Mouse (Mus musculus) forebrain, embryonic 10.5 days (tissue): ENCODE data around the gene Gab2. TPM values are rescaled to one million over a fixed set of nuclear protein-coding genes. Genes with fewer than 3 reads are reported as not detected.

ENCODE experiments used
- DNase-seq: peaks from one replicate; pipeline ENCODE4 v3.0.0-alpha.2; 2017; ENCODE audit warnings: low spot score; ENCODE audit errors: extremely low spot score
- H3K27ac ChIP-seq: fragments of 300-500 bp; sonication (generic); 2 replicates; pipeline ENCODE4 v1.5.1; 2016; ENCODE audit warnings: mild to moderate bottlenecking
- H3K27me3 ChIP-seq: fragments of 300-500 bp; sonication (generic); 2 replicates; pipeline ENCODE4 v1.6.1; 2016; ENCODE audit warnings: mild to moderate bottlenecking; ENCODE audit not compliant: poor library complexity, severe bottlenecking
- H3K36me3 ChIP-seq: fragments of 300-500 bp; sonication (generic); replicated peaks from 2 replicates; pipeline ENCODE4 v1.6.1; 2016; ENCODE audit warnings: mild to moderate bottlenecking, moderate library complexity
- H3K4me1 ChIP-seq: fragments of 300-500 bp; sonication (generic); 2 replicates; pipeline ENCODE4 v1.6.1; 2016
- H3K4me3 ChIP-seq: fragments of 300-500 bp; sonication (generic); 2 replicates; pipeline ENCODE4 v1.5.1; 2016; ENCODE audit warnings: mild to moderate bottlenecking, moderate library complexity
- H3K9me3 ChIP-seq: fragments of 300-500 bp; sonication (generic); 2 replicates; pipeline ENCODE4 v1.6.1; 2016; ENCODE audit warnings: mild to moderate bottlenecking, moderate library complexity
- WGBS: fragments of 180-500 bp; shearing (Covaris S2); methylation state at CpG from one replicate; pipeline ENCODE4 v1.1.7; 2016; 5-methylcytosine and 5-hydroxymethylcytosine counted together
- polyA plus RNA-seq: library from polyadenylated mRNA; unstranded; fragments of >200 nt; fragmentation: Nextera tagmentation; extraction: Ambion mirVana; gene quantifications from 2 replicates; pipeline ENCODE4 v1.2.1, GENCODE M21; 2016

Gab2 gene
- polyA plus RNA-seq, 1 experiment from 2014 or later: 5.2 TPM

DNA sequence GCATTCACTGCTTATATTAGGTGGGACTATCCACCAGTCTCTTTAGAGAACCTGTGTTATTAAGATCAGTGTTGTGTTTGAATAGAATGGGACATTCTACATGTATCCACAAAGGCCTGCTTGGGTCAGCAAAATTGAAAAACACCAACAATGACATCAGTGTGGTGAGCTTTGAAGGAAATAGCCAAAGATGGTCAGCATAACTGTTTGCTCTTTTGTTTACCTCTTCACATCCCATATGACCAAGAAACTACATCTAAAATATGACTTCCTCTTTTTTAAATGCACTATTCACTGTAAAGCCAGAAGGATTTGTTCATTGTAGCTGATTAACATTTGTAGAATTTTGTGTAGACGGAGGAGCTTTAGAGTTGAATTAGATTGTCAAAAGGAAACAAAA, 82.9 kb downstream of the Gab2 start:
- no peak overlapping the region for H3K4me3 ChIP-seq
- no peaks in the 10 kb centered on the region for H3K4me1 ChIP-seq
- no peaks in the 10 kb centered on the region for H3K36me3 ChIP-seq
- no peak for DNase-seq
- no peaks in the 10 kb centered on the region for H3K27me3 ChIP-seq
- no peaks in the 10 kb centered on the region for H3K9me3 ChIP-seq
- no peak overlapping the region for H3K27ac ChIP-seq
- WGBS: 81% methylated on average over 1 of the region's 1 CpGs

DNA sequence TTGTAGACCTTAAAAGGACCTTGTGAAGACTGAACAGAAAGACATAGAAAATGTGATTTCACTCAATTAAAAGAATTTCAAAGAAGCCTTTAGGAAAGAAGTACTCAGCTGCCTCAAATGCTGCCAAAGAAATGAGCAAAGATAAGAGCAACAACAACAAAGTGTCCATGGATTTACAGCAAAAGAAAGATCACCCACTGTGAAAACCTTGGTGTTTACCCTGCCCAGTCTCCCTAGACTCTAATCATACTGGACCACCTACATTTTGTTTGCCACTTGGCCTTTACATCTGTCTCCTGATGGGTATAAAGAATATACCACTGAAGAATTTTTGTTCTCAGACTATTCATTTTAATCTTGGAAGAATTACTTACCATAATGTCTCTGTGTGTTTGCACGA, 89.7 kb downstream of the Gab2 start:
- H3K36me3 ChIP-seq: no peaks in the 10 kb centered on the region
- H3K9me3 ChIP-seq: no peaks in the 10 kb centered on the region
- 91% methylated on average over 1 of the region's 1 CpGs for WGBS
- H3K27ac ChIP-seq: no peak overlapping the region
- DNase-seq: no peak
- H3K27me3 ChIP-seq: no peaks in the 10 kb centered on the region
- no peaks in the 10 kb centered on the region for H3K4me1 ChIP-seq
- no peak overlapping the region for H3K4me3 ChIP-seq

DNA sequence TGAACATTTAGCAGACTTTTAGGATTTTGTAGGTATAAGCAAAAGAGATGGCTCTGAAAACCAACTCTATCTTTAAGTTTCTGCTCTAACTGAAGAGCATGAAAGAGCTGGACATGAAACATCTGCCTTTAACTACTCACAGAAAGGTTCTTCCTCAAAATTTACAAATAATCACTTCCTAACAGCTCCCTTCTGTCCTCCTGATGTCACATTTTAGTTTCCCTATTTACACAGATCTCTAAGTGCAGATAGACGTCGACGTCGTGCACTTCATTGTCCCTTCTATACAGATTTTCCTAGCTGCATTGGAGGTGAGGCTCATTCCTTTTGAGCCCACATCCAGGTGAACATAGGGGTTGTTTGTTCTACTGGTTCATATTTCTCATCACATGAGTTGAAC, 90.3 kb downstream of the Gab2 start:
- no peaks in the 10 kb centered on the region for H3K36me3 ChIP-seq
- WGBS: 87% methylated on average over 4 of the region's 4 CpGs
- no peak for DNase-seq

DNA sequence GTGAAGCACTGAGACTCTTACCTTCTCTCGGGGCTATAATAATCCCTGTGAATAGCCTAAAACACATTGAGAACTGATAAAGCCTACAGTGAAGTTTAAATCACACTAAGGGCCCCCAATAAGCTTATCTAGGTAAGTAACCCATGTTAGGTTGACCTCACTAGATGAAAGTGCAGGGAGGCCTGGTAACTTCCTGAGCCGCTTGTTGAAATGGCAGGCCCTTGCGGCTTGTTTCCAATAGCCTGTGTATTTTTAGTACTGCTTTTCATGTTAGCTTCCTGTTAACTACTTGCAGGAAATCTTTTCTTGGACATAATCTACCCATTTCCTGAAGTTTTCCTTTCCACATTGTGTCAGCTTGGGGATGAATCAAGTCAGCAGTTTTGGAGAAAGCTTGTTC, 90.7 kb downstream of the Gab2 start:
- 84% methylated on average over 3 of the region's 3 CpGs for WGBS
- H3K36me3 ChIP-seq: no peaks in the 10 kb centered on the region
- no peaks in the 10 kb centered on the region for H3K9me3 ChIP-seq
- no peak for DNase-seq
- no peaks in the 10 kb centered on the region for H3K27me3 ChIP-seq
- H3K4me1 ChIP-seq: no peaks in the 10 kb centered on the region
- no peak overlapping the region for H3K4me3 ChIP-seq
- H3K27ac ChIP-seq: no peak overlapping the region

More for the DNA sequence above, 90.3 kb downstream of the Gab2 start:
- H3K9me3 ChIP-seq: no peaks in the 10 kb centered on the region
- H3K27me3 ChIP-seq: no peaks in the 10 kb centered on the region
- no peaks in the 10 kb centered on the region for H3K4me1 ChIP-seq
- no peak overlapping the region for H3K27ac ChIP-seq
- no peak overlapping the region for H3K4me3 ChIP-seq

DNA sequence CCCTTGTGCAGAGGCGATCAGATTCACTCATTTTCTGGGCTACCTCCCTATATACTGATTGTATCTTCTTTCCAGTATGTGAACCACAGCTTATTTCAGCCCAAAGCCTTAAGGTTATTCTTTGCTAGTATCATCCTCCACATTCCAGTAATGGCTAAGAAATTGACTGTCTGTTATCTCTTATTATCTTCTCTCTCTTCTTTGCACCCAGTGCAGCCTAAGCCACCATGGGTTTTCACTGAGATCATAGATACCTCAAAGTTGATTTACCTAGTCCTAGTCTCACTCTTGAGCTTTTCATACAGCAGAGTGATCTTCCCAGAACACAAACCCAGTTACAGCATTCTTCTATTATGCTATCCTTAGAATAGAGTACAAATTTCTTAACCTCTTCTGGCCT, 100.5 kb downstream of the Gab2 start:
- no peaks in the 10 kb centered on the region for H3K27me3 ChIP-seq
- DNase-seq: no peak
- no peak overlapping the region for H3K27ac ChIP-seq
- peaks cover 10% of the 10 kb centered on the region for H3K4me1 ChIP-seq
- H3K9me3 ChIP-seq: no peaks in the 10 kb centered on the region
- H3K4me3 ChIP-seq: no peak overlapping the region
- WGBS: 82% methylated on average over 1 of the region's 1 CpGs
- H3K36me3 ChIP-seq: no peaks in the 10 kb centered on the region

DNA sequence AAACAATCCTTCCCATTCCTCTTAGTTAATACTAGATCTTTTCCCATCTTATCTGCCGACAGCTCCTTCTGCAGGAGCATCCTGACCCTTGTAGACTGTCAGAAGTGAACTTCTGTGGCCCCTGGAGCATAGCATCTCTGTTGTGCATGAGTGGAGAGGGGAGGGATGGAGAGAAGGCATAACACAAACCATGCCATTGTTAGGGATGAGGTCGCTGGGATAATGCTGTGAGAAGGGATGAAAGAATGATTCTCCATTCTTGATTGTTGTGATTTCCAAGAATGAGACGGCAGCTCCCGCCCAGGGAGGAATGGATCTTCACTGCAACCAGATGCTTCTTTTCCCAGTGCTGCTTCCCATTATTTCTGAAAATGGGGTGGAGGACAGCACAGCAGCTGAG, 102.0 kb downstream of the Gab2 start:
- H3K4me1 ChIP-seq: peaks cover 10% of the 10 kb centered on the region
- H3K27me3 ChIP-seq: no peaks in the 10 kb centered on the region
- 48% methylated on average over 4 of the region's 4 CpGs for WGBS
- no peak overlapping the region for H3K27ac ChIP-seq
- no peaks in the 10 kb centered on the region for H3K36me3 ChIP-seq
- no peaks in the 10 kb centered on the region for H3K9me3 ChIP-seq
- H3K4me3 ChIP-seq: no peak overlapping the region
- DNase-seq: no peak

DNA sequence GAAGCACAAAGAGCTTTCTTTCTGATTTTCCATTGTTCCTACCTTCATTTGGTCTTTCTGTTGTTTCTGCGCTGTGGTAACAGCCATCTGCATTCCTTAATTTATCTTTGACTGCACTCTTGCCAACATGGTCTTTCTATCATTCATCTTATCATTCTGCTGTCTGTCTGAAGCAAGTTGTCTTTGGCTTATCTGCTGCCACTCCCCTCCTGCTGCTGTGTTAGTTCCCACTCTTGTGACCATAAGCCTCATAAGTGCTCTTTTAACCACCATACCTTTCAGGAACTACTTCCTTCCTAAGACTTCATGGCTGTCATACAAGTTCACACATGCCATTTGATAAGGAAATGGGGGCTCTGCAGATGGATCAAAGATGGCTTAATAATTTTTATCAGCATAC, 102.6 kb downstream of the Gab2 start:
- no peak for DNase-seq
- Histone ChIP-seq H3K27me3 (no peaks in the 10 kb centered on the region), H3K4me3 (no peak overlapping the region), H3K9me3 (no peaks in the 10 kb centered on the region), H3K36me3 (no peaks in the 10 kb centered on the region), H3K27ac (no peak overlapping the region), H3K4me1 (peaks cover 10% of the 10 kb centered on the region)
- 88% methylated on average over 1 of the region's 1 CpGs for WGBS

DNA sequence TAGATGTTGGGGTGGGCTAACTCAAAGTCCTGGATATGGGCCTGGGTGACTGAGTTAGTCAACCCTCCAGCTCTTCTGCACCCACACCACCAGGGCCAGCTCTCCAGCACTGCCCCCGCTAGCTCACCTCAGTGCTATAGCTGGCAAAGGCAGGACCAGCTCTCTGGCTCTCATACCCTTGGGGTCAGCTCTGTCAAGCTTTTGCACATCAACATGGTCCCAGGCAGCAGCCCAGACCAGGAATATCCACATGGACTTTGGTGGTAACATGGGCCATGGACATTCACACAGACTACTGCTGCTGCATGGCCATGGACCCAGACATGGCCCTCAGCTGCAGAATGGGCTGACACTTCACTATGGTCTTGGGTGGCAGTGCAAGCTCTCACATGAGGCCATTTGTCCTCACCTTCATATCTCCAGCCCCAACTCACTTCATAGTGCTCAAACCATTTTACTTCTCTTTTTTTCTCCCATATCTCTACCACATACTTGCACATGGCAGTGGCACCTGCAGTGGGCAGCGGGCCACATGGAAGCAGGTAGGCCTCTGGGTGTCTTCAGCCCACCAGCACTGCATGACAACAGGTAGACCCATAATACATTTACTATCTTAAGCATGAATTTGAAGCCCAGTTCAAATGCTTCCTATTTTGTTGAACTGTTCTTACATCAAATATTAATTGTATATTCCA, 106.1 kb downstream of the Gab2 start:
- H3K27me3 ChIP-seq: no peaks in the 10 kb centered on the region
- H3K9me3 ChIP-seq: no peaks in the 10 kb centered on the region
- WGBS: 89% methylated on average over 2 of the region's 2 CpGs
- peaks cover 10% of the 10 kb centered on the region for H3K4me1 ChIP-seq
- H3K4me3 ChIP-seq: no peak overlapping the region
- H3K27ac ChIP-seq: no peak overlapping the region
- H3K36me3 ChIP-seq: no peaks in the 10 kb centered on the region
- DNase-seq: no peak

DNA sequence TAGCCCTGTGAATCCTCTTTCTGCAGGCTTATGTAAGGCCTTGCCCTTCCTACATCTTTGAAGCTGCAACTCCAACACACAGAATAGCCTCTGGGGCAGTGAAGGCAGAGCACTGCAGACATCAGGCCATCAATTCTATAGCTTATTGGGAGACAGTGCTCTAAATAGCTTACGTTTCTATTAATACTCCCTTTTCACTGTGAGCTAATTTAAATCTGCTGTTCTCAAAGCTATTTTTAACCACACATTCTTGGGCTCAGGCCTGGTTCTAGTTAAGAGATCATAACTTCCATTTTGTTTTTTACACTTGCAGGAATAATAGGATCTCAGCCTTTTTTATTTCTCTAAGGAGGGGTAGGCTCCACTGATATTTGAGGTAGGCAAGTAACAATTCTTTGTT, 107.7 kb downstream of the Gab2 start:
- Histone ChIP-seq H3K27me3 (no peaks in the 10 kb centered on the region), H3K4me1 (peaks cover under 1% of the 10 kb centered on the region; the same call in 1 of the 2 replicates), H3K4me3 (no peak overlapping the region), H3K9me3 (no peaks in the 10 kb centered on the region), H3K27ac (no peak overlapping the region), H3K36me3 (no peaks in the 10 kb centered on the region)
- WGBS: 59% methylated on average over 1 of the region's 1 CpGs
- DNase-seq: no peak

DNA sequence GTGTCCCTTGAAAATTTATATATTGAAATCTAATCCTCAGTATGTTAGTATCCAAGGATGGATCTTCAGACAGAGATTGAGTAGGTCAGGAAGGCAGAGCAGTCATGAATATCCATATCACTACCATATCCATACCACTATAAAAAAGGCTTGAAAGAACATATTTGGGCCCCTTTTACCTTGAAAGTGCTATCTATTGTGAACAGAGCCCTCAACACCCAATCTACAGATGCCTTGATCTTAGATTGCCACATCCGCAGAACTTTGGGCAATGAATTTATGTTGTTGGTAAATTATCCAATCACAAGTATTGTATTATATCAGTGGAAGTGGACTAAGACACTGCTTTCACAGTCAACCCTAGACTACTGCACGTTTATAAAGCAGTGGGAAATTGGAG, 122.5 kb downstream of the Gab2 start:
- no peak overlapping the region for H3K4me3 ChIP-seq
- no peaks in the 10 kb centered on the region for H3K36me3 ChIP-seq
- no peaks in the 10 kb centered on the region for H3K27me3 ChIP-seq
- DNase-seq: no peak
- no peak overlapping the region for H3K27ac ChIP-seq
- 84% methylated on average over 2 of the region's 2 CpGs for WGBS
- H3K9me3 ChIP-seq: no peaks in the 10 kb centered on the region
- no peaks in the 10 kb centered on the region for H3K4me1 ChIP-seq

DNA sequence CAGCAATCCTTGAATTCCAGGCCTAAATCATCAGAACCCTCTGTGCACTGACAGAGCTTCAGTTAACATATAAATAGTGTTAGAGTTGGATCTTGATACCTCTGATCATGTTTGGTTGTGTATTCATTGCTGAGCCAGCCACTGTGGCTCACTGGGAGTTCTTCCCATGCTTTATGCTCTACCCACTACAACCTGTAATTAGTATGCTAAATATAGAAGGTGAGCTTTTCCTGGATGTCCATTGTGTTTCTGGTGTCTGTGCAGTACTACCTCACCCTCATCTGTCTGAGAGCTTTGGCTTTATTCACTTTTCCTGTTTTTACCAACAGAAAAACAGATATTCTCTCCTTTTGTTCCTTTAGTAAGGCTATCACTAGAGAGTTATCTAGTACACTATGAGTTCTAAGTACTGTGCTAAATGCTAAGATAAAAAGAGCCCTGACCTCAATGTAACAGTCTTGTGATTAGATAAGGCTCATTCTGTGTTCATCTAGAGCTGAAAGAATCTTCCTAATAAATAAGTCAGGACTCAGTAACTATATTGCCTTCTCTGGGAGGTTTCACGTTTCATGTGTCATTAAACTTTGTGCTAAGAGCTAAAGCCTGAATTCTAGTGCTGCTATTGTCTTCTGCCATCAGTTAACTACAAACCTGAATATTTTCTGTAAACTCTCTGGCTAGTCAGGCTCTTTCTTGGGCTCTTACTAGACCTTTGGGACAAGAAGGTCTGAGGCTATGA, 127.6 kb downstream of the Gab2 start:
- H3K4me3 ChIP-seq: no peak overlapping the region
- H3K36me3 ChIP-seq: no peaks in the 10 kb centered on the region
- 80% methylated on average over 1 of the region's 1 CpGs for WGBS
- no peak overlapping the region for H3K27ac ChIP-seq
- H3K27me3 ChIP-seq: no peaks in the 10 kb centered on the region
- H3K4me1 ChIP-seq: no peaks in the 10 kb centered on the region
- DNase-seq: no peak
- H3K9me3 ChIP-seq: no peaks in the 10 kb centered on the region

DNA sequence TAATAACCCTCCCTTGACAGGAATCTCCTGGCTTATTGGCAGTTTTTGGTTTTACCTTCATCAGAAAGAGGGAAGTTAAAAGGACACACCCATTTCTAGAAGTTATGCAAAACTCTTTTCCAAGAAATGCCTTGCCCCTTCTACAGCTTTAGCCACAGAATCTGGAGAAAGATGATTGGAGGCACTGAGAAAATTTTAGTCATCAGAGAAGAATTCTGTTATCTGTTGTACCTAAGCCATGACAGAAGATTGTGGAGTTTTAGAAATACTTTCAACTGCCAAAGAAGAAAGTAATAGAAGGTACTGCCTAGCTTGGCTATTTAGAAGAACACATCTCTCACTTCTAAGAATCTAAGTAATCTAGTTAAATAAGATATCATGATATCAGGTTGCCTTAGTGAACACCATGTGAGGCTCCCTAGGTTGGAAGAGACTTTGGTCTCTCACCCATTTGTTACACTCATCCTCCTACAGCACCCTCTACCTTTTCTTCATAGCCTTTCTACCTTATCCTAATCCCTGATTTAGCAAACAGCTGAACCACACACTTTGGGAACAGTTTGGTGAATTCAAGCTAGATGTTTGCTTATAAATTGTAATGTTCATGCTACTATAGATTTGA, 128.8 kb downstream of the Gab2 start:
- no peak for DNase-seq
- Histone ChIP-seq H3K27ac (no peak overlapping the region), H3K27me3 (no peaks in the 10 kb centered on the region), H3K4me1 (no peaks in the 10 kb centered on the region), H3K36me3 (no peaks in the 10 kb centered on the region), H3K9me3 (no peaks in the 10 kb centered on the region), H3K4me3 (no peak overlapping the region)

DNA sequence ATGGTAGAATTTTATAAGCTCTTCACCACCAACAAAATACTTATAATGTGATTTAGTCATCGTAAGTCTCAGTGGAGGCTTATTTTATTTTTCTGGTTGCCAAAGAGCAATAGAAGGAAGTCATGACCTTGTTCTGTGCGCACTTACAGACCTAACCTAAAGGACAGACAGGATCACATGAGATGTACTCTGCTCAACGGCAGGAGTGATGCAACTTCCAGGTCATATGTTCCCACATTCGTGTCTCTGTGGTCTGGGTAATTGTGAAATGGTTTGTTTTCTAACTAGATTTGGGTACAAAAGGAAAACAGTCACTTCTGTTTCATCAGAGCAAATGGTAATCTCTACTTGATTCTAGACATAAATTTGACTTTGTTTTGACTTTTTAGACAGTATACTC, 129.7 kb downstream of the Gab2 start:
- no peaks in the 10 kb centered on the region for H3K4me1 ChIP-seq
- H3K9me3 ChIP-seq: no peaks in the 10 kb centered on the region
- DNase-seq: no peak
- H3K36me3 ChIP-seq: no peaks in the 10 kb centered on the region
- no peak overlapping the region for H3K4me3 ChIP-seq
- 90% methylated on average over 4 of the region's 4 CpGs for WGBS
- no peak overlapping the region for H3K27ac ChIP-seq
- H3K27me3 ChIP-seq: no peaks in the 10 kb centered on the region
